In the genomic region with DNA sequence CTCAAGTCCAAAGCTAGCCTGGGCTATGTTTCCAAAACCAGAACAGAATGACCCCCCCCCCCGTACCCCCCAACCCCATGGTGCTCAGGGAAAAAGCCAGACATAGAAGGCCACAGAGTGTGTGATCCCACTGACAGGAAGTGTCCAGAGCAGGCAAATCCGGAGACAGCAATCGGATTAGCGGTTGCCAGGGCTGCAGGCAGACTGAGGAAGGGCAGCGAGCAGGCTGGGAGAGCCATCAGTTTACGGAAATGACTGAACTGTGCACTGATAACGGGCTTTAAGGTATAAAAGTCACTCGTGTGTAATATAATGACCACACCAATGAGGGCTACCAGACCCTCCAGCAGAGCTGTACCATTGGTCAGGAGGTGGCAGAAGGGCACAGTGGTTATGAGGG, we compare ENCODE assay signal across 26 mouse cellular contexts. TPM values are rescaled to one million over a fixed set of nuclear protein-coding genes. Genes with fewer than 3 reads are reported as not detected.
A peak's percentile ranks its signal among the peaks of the same experiment; 100 is the strongest.
DNase-seq lines count a peak whose midpoint lies in the region; ATAC-seq and TF ChIP-seq lines count a peak whose summit lies in the region.
"Had no signal": no experiment of that assay in that cellular context is flagged by ENCODE, and none has a peak within 500 bp of the region (broad histone marks: within the 10 kb centered on the region; RNA-seq: fewer than 3 reads in every experiment).

No protein-coding gene starts in this region.

- no peak overlapping the region for H3K27ac ChIP-seq in intestine, embryonic 16.5 days (ENCODE audit: low read length)
- no peak overlapping the region for H3K27ac ChIP-seq in intestine, embryonic 15.5 days
- no peak overlapping the region for H3K27ac ChIP-seq in testis, adult 2 months (ENCODE audit: control insufficient read depth, insufficient read depth, low read depth, low read length)
- H3K27ac ChIP-seq: hindbrain, embryonic 14.5 days; left cerebral cortex, adult 2 months; limb, embryonic 15.5 days; liver, embryonic 14.5 days; neural tube, embryonic 15.5 days had no signal

- H3K36me3 ChIP-seq in intestine, embryonic 16.5 days (ENCODE audit: control insufficient read depth, insufficient read depth, low read length): no peaks in the 10 kb centered on the region
- no peaks in the 10 kb centered on the region for H3K36me3 ChIP-seq in intestine, embryonic 15.5 days
- no peaks in the 10 kb centered on the region for H3K36me3 ChIP-seq in testis, adult 2 months (ENCODE audit: control insufficient read depth, insufficient read depth, low read length)
- H3K36me3 ChIP-seq: limb, embryonic 15.5 days; neural tube, embryonic 15.5 days had no signal

- peak; percentile 13; the same call in 1 of the 2 replicates for TF ChIP-seq CTCF in testis, adult 2 months (IDR thresholded peaks at IDR 0.05; ENCODE audit: control insufficient read depth, insufficient read depth, insufficient replicate concordance, low read depth, low read length)

- DNase-seq in embryo, embryonic 10 days (ENCODE audit: low spot score): peak; percentile 41
- DNase-seq in embryo, embryonic 10.5 days (ENCODE audit: low spot score): no peak
- no peak for DNase-seq in testis, postnatal 14 days (ENCODE audit: low spot score)
- DNase-seq in retina, postnatal 1 day: peak; percentile 71
- DNase-seq: adrenal gland, postnatal 36 days; cerebellum, adult 9-10 months; gastrocnemius, postnatal 36 days; kidney, postnatal 10 days; left cerebral cortex, postnatal 4 days; lung, embryonic 14.5 days; right cerebral cortex, postnatal 14 days; thymus, postnatal 36 days had no signal

- H3K4me1 ChIP-seq in intestine, embryonic 16.5 days (ENCODE audit: control insufficient read depth, insufficient read depth, low read length): no peaks in the 10 kb centered on the region
- H3K4me1 ChIP-seq in intestine, embryonic 15.5 days (replicated peaks): no peaks in the 10 kb centered on the region
- no peaks in the 10 kb centered on the region for H3K4me1 ChIP-seq in testis, adult 2 months (ENCODE audit: control insufficient read depth, insufficient read depth, low read length)
- H3K4me1 ChIP-seq: neural tube, embryonic 15.5 days had no signal

- TF ChIP-seq POLR2A in testis, adult 2 months (IDR thresholded peaks at IDR 0.05; ENCODE audit: control insufficient read depth, low read depth, low read length): no peak

- H3K9ac ChIP-seq in intestine, embryonic 16.5 days (ENCODE audit: low read depth, low read length): no peak overlapping the region
- H3K9ac ChIP-seq in intestine, embryonic 15.5 days: no peak overlapping the region
- H3K9ac ChIP-seq: hindbrain, embryonic 14.5 days; limb, embryonic 15.5 days; liver, embryonic 14.5 days; lung, embryonic 14.5 days; neural tube, embryonic 15.5 days had no signal

- 29% methylated on average over 8 of the region's 8 CpGs for WGBS in intestine, embryonic 16.5 days
- WGBS in intestine, embryonic 15.5 days: 30% methylated on average over 8 of the region's 8 CpGs

- H3K9me3 ChIP-seq in intestine, embryonic 16.5 days (ENCODE audit: control insufficient read depth, low read length): no peaks in the 10 kb centered on the region
- no peaks in the 10 kb centered on the region for H3K9me3 ChIP-seq in intestine, embryonic 15.5 days
- H3K9me3 ChIP-seq: limb, embryonic 15.5 days; neural tube, embryonic 15.5 days had no signal

- H3K4me2 ChIP-seq in intestine, embryonic 16.5 days (ENCODE audit: low read depth, low read length): no peak overlapping the region
- H3K4me2 ChIP-seq in intestine, embryonic 15.5 days (replicated peaks): no peak overlapping the region
- H3K4me2 ChIP-seq: hindbrain, embryonic 14.5 days; limb, embryonic 15.5 days; lung, embryonic 14.5 days; neural tube, embryonic 15.5 days had no signal

- peak; percentile 43; the same call in 1 of the 2 replicates for ATAC-seq in intestine, embryonic 16.5 days
- ATAC-seq in intestine, embryonic 15.5 days: no peak
- no peak for ATAC-seq in megakaryocyte progenitor cell, adult 5-6 weeks (replicated peaks; ENCODE audit: poor library complexity)
- ATAC-seq: inflammation-experienced regulatory T-cells, adult 6 months had no signal

- no peaks in the 10 kb centered on the region for H3K27me3 ChIP-seq in intestine, embryonic 16.5 days (replicated peaks; ENCODE audit: control insufficient read depth, insufficient read depth, low read length)
- no peaks in the 10 kb centered on the region for H3K27me3 ChIP-seq in intestine, embryonic 15.5 days (replicated peaks)
- H3K27me3 ChIP-seq in testis, adult 2 months (ENCODE audit: control insufficient read depth, insufficient read depth, low read length): no peaks in the 10 kb centered on the region
- H3K27me3 ChIP-seq: limb, embryonic 15.5 days had no signal

- no peak overlapping the region for H3K4me3 ChIP-seq in intestine, embryonic 16.5 days (ENCODE audit: low read length)
- no peak overlapping the region for H3K4me3 ChIP-seq in intestine, embryonic 15.5 days (replicated peaks)
- no peak overlapping the region for H3K4me3 ChIP-seq in testis, adult 2 months (ENCODE audit: control insufficient read depth, low read depth, low read length)
- H3K4me3 ChIP-seq: left cerebral cortex, adult 2 months; limb, embryonic 15.5 days; neural tube, embryonic 15.5 days had no signal

RNA-seq across cellular contexts. Expression of a gene that starts 6.2 kb away (rescaled TPM):
- polyA plus RNA-seq in intestine, embryonic 16.5 days (2015; fragmentation: Nextera tagmentation; extraction: Ambion mirVana): 1.8 and 1.9 TPM in 2 replicates
- polyA plus RNA-seq in intestine, embryonic 15.5 days (2015; fragmentation: Nextera tagmentation; extraction: Ambion mirVana): 1.3 and 2.5 TPM in 2 replicates
- polyA plus RNA-seq in testis, adult 2 months (2012; rRNA removed): 10.4 and 10.9 TPM in 2 replicates
- total RNA-seq in megakaryocyte progenitor cell, adult 5-6 weeks (2015): 0.78 and 1.1 TPM in 2 replicates
- total RNA-seq in megakaryocyte progenitor cell, adult 5-6 weeks (2017): not detected in 2 replicates

RNA-seq across cellular contexts. Expression of a gene that starts 26.6 kb away (rescaled TPM):
- polyA plus RNA-seq in intestine, embryonic 16.5 days (2015; fragmentation: Nextera tagmentation; extraction: Ambion mirVana): 1.5 TPM in 2 replicates
- 2.0 and 2.2 TPM in 2 replicates for polyA plus RNA-seq in intestine, embryonic 15.5 days (2015; fragmentation: Nextera tagmentation; extraction: Ambion mirVana)
- polyA plus RNA-seq in testis, adult 2 months (2012; rRNA removed): 0.57 and 0.59 TPM in 2 replicates
- total RNA-seq in megakaryocyte progenitor cell, adult 5-6 weeks (2015): not detected in 2 replicates
- total RNA-seq in megakaryocyte progenitor cell, adult 5-6 weeks (2017): not detected in 2 replicates
- total RNA-seq: common myeloid progenitor, adult 5-6 weeks; gastrocnemius, adult 18-20 months; gastrocnemius, postnatal 36 days; heart, adult 8-10 months; heart, postnatal 25 days had no signal

RNA-seq across cellular contexts. Expression of a gene that starts 26.8 kb away (rescaled TPM):
- polyA plus RNA-seq in intestine, embryonic 16.5 days (2015; fragmentation: Nextera tagmentation; extraction: Ambion mirVana): 1,710 and 1,737 TPM in 2 replicates
- polyA plus RNA-seq in intestine, embryonic 15.5 days (2015; fragmentation: Nextera tagmentation; extraction: Ambion mirVana): 1,472 and 1,529 TPM in 2 replicates
- polyA plus RNA-seq in testis, adult 2 months (2012; rRNA removed): 803 and 957 TPM in 2 replicates
- 731 and 787 TPM in 2 replicates for total RNA-seq in megakaryocyte progenitor cell, adult 5-6 weeks (2015)
- 392 and 475 TPM in 2 replicates for total RNA-seq in megakaryocyte progenitor cell, adult 5-6 weeks (2017)

RNA-seq across cellular contexts. Expression of a gene that starts 27.1 kb away (rescaled TPM):
- polyA plus RNA-seq in intestine, embryonic 16.5 days (2015; fragmentation: Nextera tagmentation; extraction: Ambion mirVana): 214 and 235 TPM in 2 replicates
- polyA plus RNA-seq in intestine, embryonic 15.5 days (2015; fragmentation: Nextera tagmentation; extraction: Ambion mirVana): 235 and 246 TPM in 2 replicates
- 29.4 and 38.1 TPM in 2 replicates for polyA plus RNA-seq in testis, adult 2 months (2012; rRNA removed)
- 63.9 and 66.1 TPM in 2 replicates for total RNA-seq in megakaryocyte progenitor cell, adult 5-6 weeks (2015)
- 56.3 and 61.1 TPM in 2 replicates for total RNA-seq in megakaryocyte progenitor cell, adult 5-6 weeks (2017)

RNA-seq across cellular contexts. Expression of a gene that starts 52.1 kb away (rescaled TPM):
- polyA plus RNA-seq in intestine, embryonic 16.5 days (2015; fragmentation: Nextera tagmentation; extraction: Ambion mirVana): 75.1 and 87.5 TPM in 2 replicates
- 88.4 and 88.8 TPM in 2 replicates for polyA plus RNA-seq in intestine, embryonic 15.5 days (2015; fragmentation: Nextera tagmentation; extraction: Ambion mirVana)
- 26.9 and 32.1 TPM in 2 replicates for polyA plus RNA-seq in testis, adult 2 months (2012; rRNA removed)
- total RNA-seq in megakaryocyte progenitor cell, adult 5-6 weeks (2015): 65.9 and 67.1 TPM in 2 replicates
- total RNA-seq in megakaryocyte progenitor cell, adult 5-6 weeks (2017): 28.1 and 47.1 TPM in 2 replicates

Comparison
In these comparisons a context has a peak if more than half of its experiments do, and no peak if none do; other contexts are left out.
1. DNase-seq: peak in embryo, embryonic 10 days (single experiment) and retina, postnatal 1 day (single experiment); none in embryo, embryonic 10.5 days (single experiment) and testis, postnatal 14 days (single experiment).